Mouse (Mus musculus) brain, embryonic 14.5 days (tissue): ENCODE data around the gene Lhpp.

Experiments
- CTCF ChIP-seq: fragments of 200-500 bp; IDR thresholded peaks from 2 replicates; pipeline ENCODE4 v1.5.1; 2012; ENCODE audit warnings: inconsistent platforms, mild to moderate bottlenecking, moderate library complexity, borderline replicate concordance; ENCODE audit not compliant: insufficient read depth, insufficient read length; ENCODE audit errors: extremely low read depth
- POLR2A ChIP-seq: fragments of 200-500 bp; IDR thresholded peaks from 2 replicates; pipeline ENCODE4 v1.6.1; 2012; ENCODE audit warnings: mild to moderate bottlenecking, inconsistent platforms, borderline replicate concordance; ENCODE audit not compliant: poor library complexity, insufficient read depth, insufficient read length, severe bottlenecking; ENCODE audit errors: extremely low read depth

GRCm38 (mm10) chr7:132656075-132656474 lies 45.6 kb downstream of the Lhpp start:
- TF ChIP-seq POLR2A (no peak), CTCF (peak; percentile 95)
